Mouse (Mus musculus) midbrain, embryonic 15.5 days (tissue): ENCODE results near the gene Tfip11. TPM values are rescaled to one million over a fixed set of nuclear protein-coding genes. Genes with fewer than 3 reads are reported as not detected.

Experiments
- ATAC-seq: fragments of 200-750 bp; cut with Nextera tagmentation; replicated peaks from 2 replicates; pipeline ENCODE4 v1.8.0; 2017; ENCODE audit warnings: moderate TSS enrichment
- H3K27ac ChIP-seq: fragments of 300-500 bp; sonication (generic); 2 replicates; pipeline ENCODE4 v1.5.1; 2015; ENCODE audit warnings: mild to moderate bottlenecking, inconsistent platforms
- H3K27me3 ChIP-seq: fragments of 300-500 bp; sonication (generic); replicated peaks from 2 replicates; pipeline ENCODE4 v1.6.1; 2015; ENCODE audit warnings: inconsistent platforms
- H3K36me3 ChIP-seq: fragments of 300-500 bp; sonication (generic); replicated peaks from 2 replicates; pipeline ENCODE4 v1.6.1; 2015; ENCODE audit warnings: inconsistent platforms
- H3K4me1 ChIP-seq: fragments of 300-500 bp; sonication (generic); 2 replicates; pipeline ENCODE4 v1.6.1; 2015; ENCODE audit warnings: inconsistent platforms
- H3K4me2 ChIP-seq: fragments of 300-500 bp; sonication (generic); 2 replicates; pipeline ENCODE4 v1.6.1; 2015; ENCODE audit warnings: inconsistent platforms, mild to moderate bottlenecking, moderate library complexity
- H3K4me3 ChIP-seq: fragments of 300-500 bp; sonication (generic); 2 replicates; pipeline ENCODE4 v1.5.1; 2015; ENCODE audit warnings: mild to moderate bottlenecking, inconsistent platforms
- H3K9ac ChIP-seq: fragments of 300-500 bp; sonication (generic); 2 replicates; pipeline ENCODE4 v1.6.1; 2015; ENCODE audit warnings: mild to moderate bottlenecking, inconsistent platforms
- H3K9me3 ChIP-seq: fragments of 300-500 bp; sonication (generic); 2 replicates; pipeline ENCODE4 v1.6.1; 2016; ENCODE audit warnings: inconsistent platforms
- WGBS: fragments of 180-500 bp; shearing (Covaris S2); methylation state at CpG from one replicate; pipeline ENCODE4 v1.1.7; 2015; ENCODE audit warnings: mixed read lengths; 5-methylcytosine and 5-hydroxymethylcytosine counted together
- polyA plus RNA-seq: library from polyadenylated mRNA; unstranded; fragments of >200 nt; fragmentation: Nextera tagmentation; extraction: Ambion mirVana; gene quantifications from 2 replicates; pipeline ENCODE4 v1.2.1, GENCODE M21; 2015

The Tfip11 gene
- polyA plus RNA-seq, 1 experiment from 2014 or later, result 38.2 TPM

- Histone ChIP-seq H3K9ac (no peak overlapping the region), H3K9me3 (no peaks in the 10 kb centered on the region), H3K27ac (no peak overlapping the region), H3K36me3 (peaks cover 23% of the 10 kb centered on the region; the same call in 1 of the 2 replicates), H3K27me3 (no peaks in the 10 kb centered on the region), H3K4me1 (peaks cover 17% of the 10 kb centered on the region), H3K4me3 (no peak overlapping the region), H3K4me2 (no peak overlapping the region)
- 96% methylated on average over 1 of the region's 1 CpGs for WGBS
- ATAC-seq, result no peak
These were observed 51.2 kb downstream of the Tfip11 start for GRCm38 (mm10) chr5:112377380-112377779.

GRCm38 (mm10) chr5:112378716-112379115 is 52.6 kb downstream of the Tfip11 start:
- no peak overlapping the region for H3K4me2 ChIP-seq
- no peak for ATAC-seq

GRCm38 (mm10) chr5:112381154-112381553 is 55.0 kb downstream of the Tfip11 start:
- WGBS, result 79% methylated on average over 11 of the region's 11 CpGs
- Histone ChIP-seq H3K4me3 (no peak overlapping the region), H3K4me1 (peaks cover 19% of the 10 kb centered on the region), H3K27me3 (no peaks in the 10 kb centered on the region), H3K27ac (no peak overlapping the region), H3K9me3 (no peaks in the 10 kb centered on the region), H3K9ac (no peak overlapping the region), H3K36me3 (peaks cover 34% of the 10 kb centered on the region), H3K4me2 (no peak overlapping the region)
- ATAC-seq, result no peak

More at GRCm38 (mm10) chr5:112378716-112379115, 52.6 kb downstream of the Tfip11 start:
- peaks cover 19% of the 10 kb centered on the region for H3K4me1 ChIP-seq
- no peak overlapping the region for H3K4me3 ChIP-seq
- WGBS, result 84% methylated on average over 6 of the region's 6 CpGs
- no peaks in the 10 kb centered on the region for H3K9me3 ChIP-seq
- H3K9ac ChIP-seq, result no peak overlapping the region
- peaks cover 23% of the 10 kb centered on the region; the same call in 1 of the 2 replicates for H3K36me3 ChIP-seq
- no peak overlapping the region for H3K27ac ChIP-seq
- H3K27me3 ChIP-seq, result no peaks in the 10 kb centered on the region

GRCm38 (mm10) chr5:112382042-112382441 is 55.9 kb downstream of the Tfip11 start:
- no peak overlapping the region for H3K4me3 ChIP-seq
- peaks cover 34% of the 10 kb centered on the region for H3K36me3 ChIP-seq
- no peaks in the 10 kb centered on the region for H3K9me3 ChIP-seq
- no peaks in the 10 kb centered on the region for H3K27me3 ChIP-seq
- H3K4me1 ChIP-seq, result peaks cover 19% of the 10 kb centered on the region
- 0 out of 2 replicates have a peak, but pooled peaks have one; percentile 41 for ATAC-seq
- no peak overlapping the region for H3K9ac ChIP-seq
- H3K4me2 ChIP-seq, result no peak overlapping the region
- H3K27ac ChIP-seq, result peak overlapping the region; percentile 70
- WGBS, result 49% methylated on average over 9 of the region's 9 CpGs

GRCm38 (mm10) chr5:112382641-112383330 is 56.6 kb downstream of the Tfip11 start:
- H3K4me1 ChIP-seq, result peaks cover 19% of the 10 kb centered on the region
- H3K27ac ChIP-seq, result peak overlapping the region; percentile 70
- peaks cover 34% of the 10 kb centered on the region for H3K36me3 ChIP-seq
- no peak overlapping the region for H3K9ac ChIP-seq
- H3K9me3 ChIP-seq, result no peaks in the 10 kb centered on the region
- H3K27me3 ChIP-seq, result no peaks in the 10 kb centered on the region
- 58% methylated on average over 17 of the region's 17 CpGs for WGBS
- H3K4me3 ChIP-seq, result no peak overlapping the region
- 0 out of 2 replicates have a peak, but pooled peaks have one; percentile 8 for ATAC-seq
- H3K4me2 ChIP-seq, result no peak overlapping the region

GRCm38 (mm10) chr5:112384805-112385472 is 58.8 kb downstream of the Tfip11 start:
- 92% methylated on average over 13 of the region's 13 CpGs for WGBS
- Histone ChIP-seq H3K36me3 (peaks cover 28% of the 10 kb centered on the region), H3K9ac (no peak overlapping the region)

GRCm38 (mm10) chr5:112385973-112386372 is 59.8 kb downstream of the Tfip11 start:
- Histone ChIP-seq H3K4me1 (peaks cover 44% of the 10 kb centered on the region), H3K36me3 (peaks cover 28% of the 10 kb centered on the region), H3K4me3 (no peak overlapping the region), H3K9me3 (no peaks in the 10 kb centered on the region), H3K27me3 (no peaks in the 10 kb centered on the region), H3K27ac (no peak overlapping the region), H3K4me2 (no peak overlapping the region), H3K9ac (no peak overlapping the region)
- 80% methylated on average over 2 of the region's 2 CpGs for WGBS
- ATAC-seq, result no peak

More at GRCm38 (mm10) chr5:112384805-112385472, 58.8 kb downstream of the Tfip11 start:
- no peaks in the 10 kb centered on the region for H3K27me3 ChIP-seq
- peaks cover 35% of the 10 kb centered on the region for H3K4me1 ChIP-seq
- H3K4me3 ChIP-seq, result no peak overlapping the region
- H3K27ac ChIP-seq, result no peak overlapping the region
- H3K9me3 ChIP-seq, result no peaks in the 10 kb centered on the region
- no peak overlapping the region for H3K4me2 ChIP-seq
- ATAC-seq, result no peak

Other genes starting within 250 kb of the Tfip11 start
- gene Cryba4, start 73.8 kb upstream of the Tfip11 start, polyA plus RNA-seq, result 0.93 and 1.4 TPM in 2 replicates
- gene Crybb1, start 70.5 kb upstream of the Tfip11 start, polyA plus RNA-seq, result 4.3 and 4.8 TPM in 2 replicates
- gene Tpst2, start 49.7 kb upstream of the Tfip11 start, polyA plus RNA-seq, result 29.4 and 33.7 TPM in 2 replicates
- gene Srrd, start 16.7 kb downstream of the Tfip11 start, polyA plus RNA-seq, result 64.0 and 66.8 TPM in 2 replicates
- gene Hps4, start 16.7 kb downstream of the Tfip11 start, polyA plus RNA-seq, result 39.6 and 43.9 TPM in 2 replicates
- 0.14 and 0.39 TPM in 2 replicates for gene Gm6583, start 29.7 kb downstream of the Tfip11 start, polyA plus RNA-seq
- 124 and 132 TPM in 2 replicates for gene Asphd2, start 68.5 kb downstream of the Tfip11 start, polyA plus RNA-seq
- 1.3 and 1.5 TPM in 2 replicates for gene Gm6588, start 123.1 kb downstream of the Tfip11 start, polyA plus RNA-seq